Mouse (Mus musculus) spleen, adult 2 months (tissue): ENCODE data around the gene Itpr3. TPM values are rescaled to one million over a fixed set of nuclear protein-coding genes. Genes with fewer than 3 reads are reported as not detected.

Source experiments
- DNase-seq, 2 experiments: peaks; one replicate each; pipeline versions ENCODE4 v3.0.0 to v3.0.0-alpha.2; 2012 to 2021; ENCODE audit warnings: low spot score in 2 of 2, low read depth in 1 of 2
- H3K27ac ChIP-seq: fragments of 200-500 bp; 2 replicates; pipeline ENCODE4 v1.5.1; 2012; ENCODE audit warnings: low read length, inconsistent platforms; ENCODE audit not compliant: insufficient read depth
- H3K27me3 ChIP-seq: fragments of 200-500 bp; 2 replicates; pipeline ENCODE4 v1.6.1; 2012; ENCODE audit warnings: mild to moderate bottlenecking, moderate library complexity, low read length, inconsistent platforms; ENCODE audit not compliant: control insufficient read depth, insufficient read depth
- H3K36me3 ChIP-seq: fragments of 200-500 bp; 2 replicates; pipeline ENCODE4 v1.6.1; 2012; ENCODE audit warnings: mild to moderate bottlenecking, low read length, inconsistent platforms; ENCODE audit not compliant: control insufficient read depth, insufficient read depth
- H3K4me1 ChIP-seq: fragments of 200-500 bp; 2 replicates; pipeline ENCODE4 v1.6.1; 2011; ENCODE audit warnings: inconsistent platforms; ENCODE audit not compliant: control insufficient read depth, insufficient read depth, insufficient read length
- H3K4me3 ChIP-seq: fragments of 200-500 bp; 2 replicates; pipeline ENCODE4 v1.5.1; 2011; ENCODE audit warnings: mild to moderate bottlenecking, inconsistent platforms; ENCODE audit not compliant: insufficient read depth, insufficient read length; ENCODE audit errors: extremely low read depth
- CTCF ChIP-seq: fragments of 200-500 bp; IDR thresholded peaks from 2 replicates; pipeline ENCODE4 v1.5.1; 2011; ENCODE audit warnings: mild to moderate bottlenecking, inconsistent platforms; ENCODE audit not compliant: insufficient read depth, insufficient read length, insufficient replicate concordance; ENCODE audit errors: extremely low read depth
- POLR2A ChIP-seq: fragments of 200-500 bp; IDR thresholded peaks from 2 replicates; pipeline ENCODE4 v1.6.1; 2011; ENCODE audit warnings: low read depth, low read length, inconsistent platforms
- WGBS: fragments of 180-500 bp; shearing (Covaris S2); methylation state at CpG from one replicate; pipeline ENCODE4 v1.1.7; 2018; 5-methylcytosine and 5-hydroxymethylcytosine counted together
- polyA plus RNA-seq: library from polyadenylated mRNA; depleted of rRNA; stranded (reverse); fragments of >200 nt; gene quantifications from 2 replicates; pipeline ENCODE4 v1.2.3, GENCODE M21; 2012

Itpr3 gene
- polyA plus RNA-seq, 1 experiment: 50.9 TPM

DNA sequence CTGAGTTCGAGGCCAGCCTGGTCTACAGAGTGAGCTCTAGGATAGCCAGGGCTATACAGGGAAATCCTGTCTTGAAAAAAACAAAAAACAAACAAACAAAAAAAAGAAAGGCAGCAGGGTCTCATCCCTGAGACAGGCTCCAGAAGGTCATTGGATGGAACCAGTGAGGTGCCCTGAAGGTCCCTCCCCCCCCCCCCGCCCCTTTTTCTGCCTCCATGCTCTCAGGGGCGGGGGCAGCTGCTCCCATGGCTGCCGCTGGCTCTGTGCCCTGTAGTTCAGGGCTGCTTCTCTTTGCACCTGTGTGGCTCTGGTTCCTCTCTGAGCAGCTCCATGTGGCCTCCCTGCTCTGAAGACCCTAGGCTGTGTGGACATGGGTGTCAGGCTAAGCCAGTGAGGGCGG, 12.0 kb downstream of the Itpr3 start:
- no peak overlapping the region for H3K4me3 ChIP-seq
- no peak for DNase-seq
- H3K27ac ChIP-seq: no peak overlapping the region
- H3K36me3 ChIP-seq: peaks cover 1% of the 10 kb centered on the region; the same call in 1 of the 2 replicates
- WGBS: 79% methylated on average over 5 of the region's 5 CpGs
- TF ChIP-seq POLR2A (no peak), CTCF (no peak)
- H3K4me1 ChIP-seq: peaks cover 13% of the 10 kb centered on the region; the same call in 1 of the 2 replicates
- H3K27me3 ChIP-seq: no peaks in the 10 kb centered on the region

DNA sequence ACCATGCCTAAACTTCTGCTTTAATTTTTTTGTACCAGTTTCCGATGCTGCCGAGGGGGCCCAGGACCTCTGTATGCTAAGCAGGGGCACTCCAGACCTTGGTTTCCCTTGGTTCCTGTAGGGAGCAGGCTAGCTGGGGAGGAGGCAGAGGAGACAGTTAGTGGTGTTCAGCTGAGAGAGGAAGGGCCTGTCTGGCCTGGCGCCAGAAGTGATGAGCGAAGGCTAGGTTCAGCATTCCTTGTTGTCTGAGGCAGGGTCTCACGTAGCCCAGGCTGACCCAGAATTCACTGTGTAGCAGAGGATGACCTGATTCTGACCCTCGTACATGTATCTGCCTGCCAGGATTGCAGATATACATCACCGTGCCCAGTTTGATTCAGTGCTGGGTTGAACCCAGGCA, 13.8 kb downstream of the Itpr3 start:
- WGBS: 91% methylated on average over 7 of the region's 7 CpGs
- Histone ChIP-seq H3K4me1 (peaks cover 22% of the 10 kb centered on the region; the same call in 1 of the 2 replicates), H3K27me3 (no peaks in the 10 kb centered on the region), H3K27ac (no peak overlapping the region), H3K36me3 (no peaks in the 10 kb centered on the region), H3K4me3 (no peak overlapping the region)
- TF ChIP-seq POLR2A: no peak
- no peak for DNase-seq

DNA sequence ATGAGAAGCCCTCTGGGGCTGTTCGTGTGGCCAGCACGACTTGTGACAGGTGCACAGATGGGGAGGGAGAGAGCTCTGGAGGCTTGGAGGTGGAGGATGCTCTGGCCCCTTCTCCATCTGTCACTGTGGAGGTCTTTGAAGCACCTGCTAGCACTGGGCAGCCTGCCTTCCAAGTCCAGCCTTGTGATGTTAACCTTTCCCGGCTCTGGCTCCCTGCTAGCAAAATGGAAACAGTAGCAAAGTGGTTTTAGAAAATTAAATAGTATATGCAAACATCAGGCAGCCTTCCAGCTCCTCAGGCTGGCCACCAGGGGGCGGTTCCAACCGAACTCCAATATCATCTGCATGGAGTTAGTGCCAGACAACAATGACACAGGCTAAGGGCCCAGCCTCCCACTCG, 14.5 kb downstream of the Itpr3 start:
- Histone ChIP-seq H3K4me1 (peaks cover 22% of the 10 kb centered on the region; the same call in 1 of the 2 replicates), H3K27me3 (no peaks in the 10 kb centered on the region), H3K36me3 (no peaks in the 10 kb centered on the region; the same call in 1 of the 2 replicates), H3K27ac (no peak overlapping the region), H3K4me3 (no peak overlapping the region)
- peak in 1 of 2 experiments; percentile 47 for DNase-seq
- TF ChIP-seq CTCF: peak; percentile 42; the same call in 1 of the 2 replicates
- no peak for TF ChIP-seq POLR2A
- 72% methylated on average over 6 of the region's 6 CpGs for WGBS

DNA sequence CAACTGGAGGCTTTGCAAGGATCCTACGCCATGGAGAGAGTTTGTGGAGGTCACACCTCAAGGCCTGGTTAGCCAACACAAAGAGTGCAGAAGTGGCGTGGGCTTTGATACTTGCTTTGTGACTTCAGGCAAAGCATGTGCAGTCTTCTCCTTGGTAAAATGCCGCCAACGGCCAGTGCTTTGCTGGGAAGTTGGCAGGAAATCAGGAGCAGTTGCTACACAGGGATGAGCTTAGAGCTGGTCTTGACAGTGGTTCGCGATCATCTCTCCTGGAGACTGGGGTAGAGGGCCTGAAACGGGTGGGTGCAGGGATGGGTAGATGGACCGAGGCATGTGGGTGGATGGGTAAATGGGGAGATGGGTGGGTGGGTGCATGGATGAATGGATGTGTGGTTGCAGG, 15.3 kb downstream of the Itpr3 start:
- Histone ChIP-seq H3K4me1 (peaks cover 22% of the 10 kb centered on the region; the same call in 1 of the 2 replicates), H3K4me3 (no peak overlapping the region), H3K27ac (no peak overlapping the region), H3K36me3 (peaks cover 4% of the 10 kb centered on the region), H3K27me3 (no peaks in the 10 kb centered on the region)
- 93% methylated on average over 8 of the region's 8 CpGs for WGBS
- DNase-seq: no peak
- TF ChIP-seq CTCF (no peak), POLR2A (no peak)

DNA sequence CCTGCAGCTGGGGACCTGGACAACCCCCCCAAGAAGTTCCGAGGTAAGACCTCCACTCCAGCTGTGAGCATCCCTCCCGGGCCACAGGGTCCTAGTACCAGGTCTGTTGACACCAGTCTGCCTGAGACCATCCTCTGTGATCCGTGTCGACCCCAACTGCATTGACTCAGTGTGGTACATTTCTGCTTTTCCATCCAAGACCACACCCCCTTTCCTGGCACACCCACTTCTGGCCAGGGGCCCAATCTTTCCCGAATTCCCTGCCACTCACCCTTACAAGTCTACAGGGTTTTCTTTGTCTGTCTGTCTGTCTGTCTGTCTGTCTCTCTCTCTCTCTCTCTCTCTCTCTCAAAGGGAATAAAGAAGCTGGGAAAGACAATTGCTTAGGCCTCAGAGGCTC, 16.0 kb downstream of the Itpr3 start:
- 81% methylated on average over 5 of the region's 5 CpGs for WGBS

DNA sequence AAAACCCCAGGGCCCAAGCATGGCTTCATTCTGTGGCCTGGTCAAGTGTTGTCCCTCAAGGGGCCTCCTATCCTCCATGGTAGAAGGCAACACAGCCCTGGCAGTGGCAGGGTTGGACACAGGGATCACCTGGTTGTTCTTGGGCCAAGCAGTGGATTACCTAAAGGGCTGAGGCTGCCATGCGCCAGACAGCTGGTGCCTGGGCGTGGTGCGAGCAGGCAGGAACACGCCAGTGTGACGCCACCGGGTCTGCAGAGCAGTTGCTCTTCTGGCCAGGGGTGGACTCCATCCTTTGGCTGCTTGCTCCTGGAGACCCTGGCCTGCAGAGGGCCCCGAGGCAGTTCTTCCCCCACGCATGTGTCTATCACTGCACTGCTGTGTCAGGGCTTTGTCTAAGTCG, 16.7 kb downstream of the Itpr3 start:
- TF ChIP-seq POLR2A (no peak), CTCF (no peak)
- Histone ChIP-seq H3K4me1 (peaks cover 22% of the 10 kb centered on the region; the same call in 1 of the 2 replicates), H3K27me3 (no peaks in the 10 kb centered on the region), H3K4me3 (no peak overlapping the region), H3K27ac (peak overlapping the region; percentile 54), H3K36me3 (peaks cover 7% of the 10 kb centered on the region)
- 46% methylated on average over 9 of the region's 9 CpGs for whole genome bisulfite sequencing
- DNase-seq: no peak

More for the DNA sequence above, 16.0 kb downstream of the Itpr3 start:
- no peak for TF ChIP-seq POLR2A
- no peak for TF ChIP-seq CTCF
- Histone ChIP-seq H3K27me3 (no peaks in the 10 kb centered on the region), H3K4me1 (peaks cover 22% of the 10 kb centered on the region; the same call in 1 of the 2 replicates), H3K4me3 (no peak overlapping the region), H3K27ac (no peak overlapping the region), H3K36me3 (peaks cover 7% of the 10 kb centered on the region)
- DNase-seq: no peak

- no peak for TF ChIP-seq CTCF
- no peak for TF ChIP-seq POLR2A
- H3K36me3 ChIP-seq: peaks cover 7% of the 10 kb centered on the region
- peak; percentile 26 to 44 for DNase-seq
- H3K27me3 ChIP-seq: no peaks in the 10 kb centered on the region
- H3K4me3 ChIP-seq: no peak overlapping the region
- peak overlapping the region; percentile 54 for H3K27ac ChIP-seq
- 35% methylated on average over 6 of the region's 6 CpGs for WGBS
- peaks cover 22% of the 10 kb centered on the region; the same call in 1 of the 2 replicates for H3K4me1 ChIP-seq
These were observed 17.1 kb downstream of the Itpr3 start for GRCm38 (mm10) chr17:27074236-27074635.
